Mouse (Mus musculus) olfactory bulb, adult 2 months (tissue): ENCODE data around the gene Cdh18. TPM values are rescaled to one million over a fixed set of nuclear protein-coding genes. Genes with fewer than 3 reads are reported as not detected.

ENCODE experiments used
- H3K27ac ChIP-seq: fragments of 200-500 bp; 2 replicates; pipeline ENCODE4 v1.5.1; 2012; ENCODE audit warnings: low read depth, low read length; ENCODE audit not compliant: insufficient read depth
- H3K4me1 ChIP-seq: fragments of 200-500 bp; 2 replicates; pipeline ENCODE4 v1.6.1; 2012; ENCODE audit warnings: low read length; ENCODE audit not compliant: control insufficient read depth, insufficient read depth
- H3K4me3 ChIP-seq: fragments of 200-500 bp; 2 replicates; pipeline ENCODE4 v1.5.1; 2012; ENCODE audit warnings: mild to moderate bottlenecking, low read depth, low read length, moderate library complexity; ENCODE audit not compliant: insufficient read depth
- CTCF ChIP-seq: fragments of 200-500 bp; IDR thresholded peaks from 2 replicates; pipeline ENCODE4 v1.5.1; 2012; ENCODE audit warnings: low read depth, mild to moderate bottlenecking, low read length, moderate library complexity; ENCODE audit not compliant: insufficient read depth
- POLR2A ChIP-seq: fragments of 200-500 bp; IDR thresholded peaks from 2 replicates; pipeline ENCODE4 v1.6.1; 2012; ENCODE audit warnings: mild to moderate bottlenecking, low read depth, low read length, moderate library complexity; ENCODE audit not compliant: insufficient read depth
- WGBS: fragments of 180-500 bp; shearing (Covaris S2); methylation state at CpG from one replicate; pipeline ENCODE4 v1.1.7; 2018; 5-methylcytosine and 5-hydroxymethylcytosine counted together
- polyA plus RNA-seq: library from polyadenylated mRNA; stranded (reverse); fragments of >200 nt; gene quantifications from 2 replicates; pipeline ENCODE4 v1.2.4, GENCODE M21; 2012; ENCODE audit warnings: low replicate concordance; ENCODE audit not compliant: missing spikeins, insufficient read depth, insufficient read length

Gene Cdh18
- polyA plus RNA-seq, 1 experiment: not detected

DNA sequence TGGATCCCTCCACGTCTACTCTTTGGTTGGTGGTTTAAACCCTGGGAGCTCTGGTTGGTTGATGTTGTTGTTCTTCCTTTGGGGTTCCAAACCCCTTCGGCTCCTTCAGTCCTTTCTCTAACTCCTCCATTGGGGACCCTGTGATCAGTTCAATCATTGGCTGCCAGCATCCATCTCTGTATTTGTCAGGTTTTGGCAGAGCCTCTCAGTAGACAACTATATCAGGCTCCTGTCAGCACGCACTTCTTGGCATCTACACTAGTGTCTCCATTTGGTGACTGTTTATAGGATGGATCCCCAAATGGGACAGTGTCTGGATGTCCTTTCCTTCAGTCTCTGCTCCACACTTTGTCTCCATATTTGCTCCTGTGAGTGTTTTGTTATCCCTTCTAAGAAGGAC is 967.0 kb downstream of the Cdh18 start:
- TF ChIP-seq CTCF (no peak), POLR2A (no peak)
- WGBS: 90% methylated on average over 3 of the region's 3 CpGs
- Histone ChIP-seq H3K27ac (no peak overlapping the region), H3K4me3 (no peak overlapping the region), H3K4me1 (no peaks in the 10 kb centered on the region)

DNA sequence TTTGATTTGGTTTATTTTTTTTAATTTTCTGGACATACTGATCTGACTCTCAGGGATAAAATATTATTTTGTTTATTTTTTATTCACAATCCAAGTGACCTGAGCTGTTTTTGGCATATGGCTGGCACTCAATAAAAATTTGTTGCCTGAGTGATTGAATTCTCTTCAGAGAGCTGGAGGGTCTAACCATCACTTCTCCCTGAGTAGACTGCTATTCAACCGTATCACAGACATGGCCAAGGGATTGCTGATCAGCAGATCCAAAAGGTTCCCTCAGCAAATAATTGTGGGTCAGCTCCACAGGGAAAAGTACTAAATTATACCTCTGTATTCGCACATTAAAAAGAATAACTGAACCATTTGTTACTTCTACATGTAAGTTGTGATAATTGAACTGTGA is 969.3 kb downstream of the Cdh18 start:
- no peak overlapping the region for H3K27ac ChIP-seq
- TF ChIP-seq CTCF (no peak), POLR2A (no peak)

More for the DNA sequence above, 969.3 kb downstream of the Cdh18 start:
- no peaks in the 10 kb centered on the region for H3K4me1 ChIP-seq
- WGBS: 75% methylated on average over 2 of the region's 2 CpGs
- H3K4me3 ChIP-seq: no peak overlapping the region
